Mouse (Mus musculus) hindbrain, embryonic 15.5 days (tissue): ENCODE measurements around the gene Pcp2. TPM values are rescaled to one million over a fixed set of nuclear protein-coding genes. Genes with fewer than 3 reads are reported as not detected.

Source experiments
- ATAC-seq: fragments of 200-750 bp; cut with Nextera tagmentation; 2 replicates; pipeline ENCODE4 v1.8.0; 2017; ENCODE audit warnings: low read depth, moderate number of reproducible peaks, moderate TSS enrichment; ENCODE audit not compliant: low FRiP score
- H3K27ac ChIP-seq: fragments of 300-500 bp; sonication (generic); replicated peaks from 2 replicates; pipeline ENCODE4 v1.5.1; 2015; ENCODE audit warnings: mild to moderate bottlenecking, inconsistent platforms
- H3K27me3 ChIP-seq: fragments of 300-500 bp; sonication (generic); 2 replicates; pipeline ENCODE4 v1.6.1; 2015; ENCODE audit warnings: control low read depth, inconsistent platforms
- H3K36me3 ChIP-seq: fragments of 300-500 bp; sonication (generic); 2 replicates; pipeline ENCODE4 v1.6.1; 2015; ENCODE audit warnings: control low read depth, inconsistent platforms
- H3K4me1 ChIP-seq: fragments of 300-500 bp; sonication (generic); replicated peaks from 2 replicates; pipeline ENCODE4 v1.6.1; 2015; ENCODE audit warnings: control low read depth, inconsistent platforms
- H3K4me2 ChIP-seq: fragments of 300-500 bp; sonication (generic); 2 replicates; pipeline ENCODE4 v1.6.1; 2015; ENCODE audit warnings: moderate library complexity, mild to moderate bottlenecking, inconsistent platforms
- H3K4me3 ChIP-seq: fragments of 300-500 bp; sonication (generic); 2 replicates; pipeline ENCODE4 v1.5.1; 2015; ENCODE audit warnings: mild to moderate bottlenecking, inconsistent platforms
- H3K9ac ChIP-seq: fragments of 300-500 bp; sonication (generic); 2 replicates; pipeline ENCODE4 v1.6.1; 2015; ENCODE audit warnings: inconsistent platforms
- H3K9me3 ChIP-seq: fragments of 300-500 bp; sonication (generic); 2 replicates; pipeline ENCODE4 v1.6.1; 2016; ENCODE audit warnings: control low read depth, inconsistent platforms
- WGBS: fragments of 180-500 bp; shearing (Covaris S2); methylation state at CpG from one replicate; pipeline ENCODE4 v1.1.7; 2015; 5-methylcytosine and 5-hydroxymethylcytosine counted together
- polyA plus RNA-seq: library from polyadenylated mRNA; unstranded; fragments of >200 nt; fragmentation: Nextera tagmentation; extraction: Ambion mirVana; gene quantifications from 2 replicates; pipeline ENCODE4 v1.2.1, GENCODE M21; 2015

Gene Pcp2
- polyA plus RNA-seq, result 9.5 and 22.9 TPM in 2 replicates

- Histone ChIP-seq H3K36me3 (no peaks in the 10 kb centered on the region), H3K27ac (no peak within 1 kb of the TSS), H3K9me3 (no peaks in the 10 kb centered on the region), H3K4me3 (no peak within 1 kb of the TSS), H3K27me3 (no peaks in the 10 kb centered on the region), H3K9ac (no peak within 1 kb of the TSS), H3K4me1 (peaks cover 13% of the 10 kb centered on the region), H3K4me2 (no peak within 1 kb of the TSS)
- no peak for ATAC-seq
- 69% methylated on average over 1 of the region's 1 CpGs for WGBS
Measured at GRCm38 (mm10) chr8:3625445-3625844, at the start of gene Pcp2. Gene Pcp2, minus strand, starts transcription at chr8:3625545.

- Histone ChIP-seq H3K4me3 (no peak overlapping the region), H3K27ac (no peak overlapping the region), H3K36me3 (peaks cover 8% of the 10 kb centered on the region), H3K4me1 (peaks cover 39% of the 10 kb centered on the region), H3K9ac (no peak overlapping the region), H3K9me3 (no peaks in the 10 kb centered on the region), H3K27me3 (no peaks in the 10 kb centered on the region), H3K4me2 (no peak overlapping the region)
- WGBS, result 69% methylated on average over 3 of the region's 3 CpGs
- ATAC-seq, result no peak
Measured at GRCm38 (mm10) chr8:3674671-3675070, 49.3 kb upstream of the Pcp2 start.

- H3K36me3 ChIP-seq, result no peaks in the 10 kb centered on the region
- no peaks in the 10 kb centered on the region for H3K27me3 ChIP-seq
- peak within 1 kb of the TSS; percentile 84 for H3K27ac ChIP-seq
- H3K9ac ChIP-seq, result peak within 1 kb of the TSS; percentile 58
- no peaks in the 10 kb centered on the region for H3K9me3 ChIP-seq
- peak; percentile 89 for ATAC-seq
- peak within 1 kb of the TSS; percentile 67 for H3K4me2 ChIP-seq
- peaks cover 18% of the 10 kb centered on the region for H3K4me1 ChIP-seq
- H3K4me3 ChIP-seq, result peak within 1 kb of the TSS; percentile 49
- WGBS, result under 1% methylated on average over 23 of the region's 23 CpGs
Measured at GRCm38 (mm10) chr8:3671980-3672491, 46.7 kb upstream of the Pcp2 start, which contains the start of gene Fcor. Gene Fcor, minus strand, starts transcription at chr8:3672362.

- no peaks in the 10 kb centered on the region for H3K27me3 ChIP-seq
- no peak overlapping the region for H3K4me2 ChIP-seq
- no peak overlapping the region for H3K27ac ChIP-seq
- no peaks in the 10 kb centered on the region for H3K9me3 ChIP-seq
- H3K36me3 ChIP-seq, result no peaks in the 10 kb centered on the region
- 88% methylated on average over 2 of the region's 2 CpGs for WGBS
- peaks cover 12% of the 10 kb centered on the region for H3K4me1 ChIP-seq
- no peak for ATAC-seq
- no peak overlapping the region for H3K9ac ChIP-seq
- H3K4me3 ChIP-seq, result no peak overlapping the region
Measured at GRCm38 (mm10) chr8:3670388-3670787, 45.0 kb upstream of the Pcp2 start.

GRCm38 (mm10) chr8:3665507-3665906 lies 40.2 kb upstream of the Pcp2 start, which contains the start of gene Mcemp1:
Gene Mcemp1, plus strand, starts transcription at chr8:3665754.
- Histone ChIP-seq H3K9me3 (no peaks in the 10 kb centered on the region), H3K4me1 (no peaks in the 10 kb centered on the region), H3K4me2 (no peak within 1 kb of the TSS), H3K36me3 (no peaks in the 10 kb centered on the region), H3K27me3 (no peaks in the 10 kb centered on the region), H3K9ac (no peak within 1 kb of the TSS), H3K27ac (no peak within 1 kb of the TSS), H3K4me3 (no peak within 1 kb of the TSS)
- WGBS, result 82% methylated on average over 6 of the region's 6 CpGs
- ATAC-seq, result no peak

GRCm38 (mm10) chr8:3664405-3664804 lies 39.1 kb upstream of the Pcp2 start:
- Histone ChIP-seq H3K27ac (no peak overlapping the region), H3K9ac (no peak overlapping the region), H3K4me1 (no peaks in the 10 kb centered on the region), H3K9me3 (no peaks in the 10 kb centered on the region), H3K4me3 (no peak overlapping the region), H3K4me2 (no peak overlapping the region), H3K27me3 (no peaks in the 10 kb centered on the region), H3K36me3 (no peaks in the 10 kb centered on the region)
- WGBS, result 83% methylated on average over 5 of the region's 5 CpGs
- ATAC-seq, result no peak

- WGBS, result 82% methylated on average over 8 of the region's 8 CpGs
- H3K36me3 ChIP-seq, result no peaks in the 10 kb centered on the region
Measured at GRCm38 (mm10) chr8:3660889-3661288, 35.5 kb upstream of the Pcp2 start.

GRCm38 (mm10) chr8:3656725-3657381 lies 31.5 kb upstream of the Pcp2 start:
- peak; percentile 64 for ATAC-seq
- no peaks in the 10 kb centered on the region for H3K36me3 ChIP-seq
- no peaks in the 10 kb centered on the region; the same call in 1 of the 2 replicates for H3K4me1 ChIP-seq
- no peaks in the 10 kb centered on the region for H3K27me3 ChIP-seq
- no peak overlapping the region for H3K9ac ChIP-seq
- no peaks in the 10 kb centered on the region for H3K9me3 ChIP-seq
- WGBS, result 23% methylated on average over 7 of the region's 7 CpGs
- H3K27ac ChIP-seq, result no peak overlapping the region
- no peak overlapping the region for H3K4me3 ChIP-seq
- H3K4me2 ChIP-seq, result 0 out of 2 replicates have a peak overlapping the region, but pooled peaks have one; percentile 10

More at GRCm38 (mm10) chr8:3660889-3661288, 35.5 kb upstream of the Pcp2 start:
- H3K4me3 ChIP-seq, result no peak overlapping the region
- H3K27ac ChIP-seq, result no peak overlapping the region
- H3K27me3 ChIP-seq, result no peaks in the 10 kb centered on the region
- H3K4me2 ChIP-seq, result no peak overlapping the region
- no peaks in the 10 kb centered on the region for H3K9me3 ChIP-seq
- no peak for ATAC-seq
- no peaks in the 10 kb centered on the region; the same call in 1 of the 2 replicates for H3K4me1 ChIP-seq
- no peak overlapping the region for H3K9ac ChIP-seq

GRCm38 (mm10) chr8:3655526-3655925 lies 30.2 kb upstream of the Pcp2 start, which contains the start of gene Retn:
Gene Retn, plus strand, starts transcription at chr8:3655770.
- Histone ChIP-seq H3K4me2 (no peak within 1 kb of the TSS), H3K27ac (no peak within 1 kb of the TSS), H3K36me3 (no peaks in the 10 kb centered on the region), H3K4me1 (no peaks in the 10 kb centered on the region; the same call in 1 of the 2 replicates), H3K27me3 (no peaks in the 10 kb centered on the region), H3K9me3 (no peaks in the 10 kb centered on the region), H3K9ac (no peak within 1 kb of the TSS), H3K4me3 (no peak within 1 kb of the TSS)
- 67% methylated on average over 3 of the region's 3 CpGs for WGBS
- ATAC-seq, result no peak

- no peaks in the 10 kb centered on the region for H3K36me3 ChIP-seq
- H3K9me3 ChIP-seq, result no peaks in the 10 kb centered on the region
- no peak overlapping the region for H3K9ac ChIP-seq
- H3K27ac ChIP-seq, result no peak overlapping the region
- no peak overlapping the region for H3K4me3 ChIP-seq
- H3K4me2 ChIP-seq, result no peak overlapping the region
- WGBS, result 77% methylated on average over 11 of the region's 11 CpGs
- no peaks in the 10 kb centered on the region for H3K27me3 ChIP-seq
- ATAC-seq, result no peak
- H3K4me1 ChIP-seq, result no peaks in the 10 kb centered on the region; the same call in 1 of the 2 replicates
Measured at GRCm38 (mm10) chr8:3654726-3655508, 29.6 kb upstream of the Pcp2 start.

GRCm38 (mm10) chr8:3652845-3653244 lies 27.5 kb upstream of the Pcp2 start:
- 72% methylated on average over 3 of the region's 3 CpGs for WGBS
- Histone ChIP-seq H3K4me1 (no peaks in the 10 kb centered on the region; the same call in 1 of the 2 replicates), H3K27me3 (no peaks in the 10 kb centered on the region), H3K36me3 (no peaks in the 10 kb centered on the region), H3K9me3 (no peaks in the 10 kb centered on the region), H3K4me2 (no peak overlapping the region), H3K9ac (no peak overlapping the region), H3K27ac (no peak overlapping the region), H3K4me3 (no peak overlapping the region)
- no peak for ATAC-seq

GRCm38 (mm10) chr8:3648990-3649389 lies 23.6 kb upstream of the Pcp2 start:
- ATAC-seq, result no peak
- Histone ChIP-seq H3K27me3 (no peaks in the 10 kb centered on the region), H3K4me1 (no peaks in the 10 kb centered on the region), H3K36me3 (no peaks in the 10 kb centered on the region), H3K9ac (no peak overlapping the region), H3K4me2 (no peak overlapping the region), H3K4me3 (no peak overlapping the region), H3K9me3 (no peaks in the 10 kb centered on the region), H3K27ac (no peak overlapping the region)
- 40% methylated on average over 1 of the region's 1 CpGs for WGBS
